Mouse (Mus musculus) hindbrain, embryonic 11.5 days (tissue): Measurements from ENCODE around the gene Etnk1. TPM values are rescaled to one million over a fixed set of nuclear protein-coding genes. Genes with fewer than 3 reads are reported as not detected.

Experiments used
- ATAC-seq: fragments of 200-750 bp; cut with Nextera tagmentation; 2 replicates; pipeline ENCODE4 v1.8.0; 2017; ENCODE audit warnings: mild to moderate bottlenecking, moderate TSS enrichment, moderate library complexity; ENCODE audit not compliant: low FRiP score
- DNase-seq: peaks from one replicate; pipeline ENCODE4 v3.0.0-alpha.2; 2015; ENCODE audit warnings: low spot score
- H3K27ac ChIP-seq: fragments of 300-500 bp; sonication (generic); 2 replicates; pipeline ENCODE4 v1.5.1; 2014; ENCODE audit warnings: mild to moderate bottlenecking, low read depth, low read length
- H3K27me3 ChIP-seq: fragments of 300-500 bp; sonication (generic); 2 replicates; pipeline ENCODE4 v1.6.1; 2014; ENCODE audit warnings: mild to moderate bottlenecking, low read length, moderate library complexity, mixed read lengths; ENCODE audit not compliant: control insufficient read depth, insufficient read depth
- H3K36me3 ChIP-seq: fragments of 300-500 bp; sonication (generic); 2 replicates; pipeline ENCODE4 v1.6.1; 2014; ENCODE audit warnings: mild to moderate bottlenecking, low read length, moderate library complexity, mixed read lengths; ENCODE audit not compliant: control insufficient read depth, insufficient read depth
- H3K4me1 ChIP-seq: fragments of 300-500 bp; sonication (generic); replicated peaks from 2 replicates; pipeline ENCODE4 v1.6.1; 2014; ENCODE audit warnings: low read length, mixed read lengths; ENCODE audit not compliant: control insufficient read depth, insufficient read depth
- H3K4me2 ChIP-seq: fragments of 300-500 bp; sonication (generic); replicated peaks from 2 replicates; pipeline ENCODE4 v1.6.1; 2014; ENCODE audit warnings: mild to moderate bottlenecking, low read depth, low read length
- H3K4me3 ChIP-seq: fragments of 300-500 bp; sonication (generic); 2 replicates; pipeline ENCODE4 v1.5.1; 2014; ENCODE audit warnings: low read depth, low read length
- H3K9ac ChIP-seq: fragments of 300-500 bp; sonication (generic); 2 replicates; pipeline ENCODE4 v1.6.1; 2014; ENCODE audit warnings: low read depth, low read length
- H3K9me3 ChIP-seq: fragments of 300-500 bp; sonication (generic); 2 replicates; pipeline ENCODE4 v1.6.1; 2016; ENCODE audit warnings: low read length; ENCODE audit not compliant: control insufficient read depth
- WGBS: fragments of 180-500 bp; shearing (Covaris S2); extraction: QIAGEN DNeasy Blood & Tissue Kit; methylation state at CpG from one replicate; pipeline ENCODE4 v1.1.7; 2014; 5-methylcytosine and 5-hydroxymethylcytosine counted together
- polyA plus RNA-seq: library from polyadenylated mRNA; unstranded; fragments of >200 nt; fragmentation: Nextera tagmentation; extraction: Ambion mirVana; gene quantifications from 2 replicates; pipeline ENCODE4 v1.2.1, GENCODE M21; 2014

Etnk1 gene
- polyA plus RNA-seq, 1 experiment from 2014 or later, result 35.5 TPM

GRCm38 (mm10) chr6:143153751-143154494 lies 13.1 kb upstream of the Etnk1 start:
- no peak for ATAC-seq
- H3K36me3 ChIP-seq, result no peaks in the 10 kb centered on the region

GRCm38 (mm10) chr6:143154885-143155284 lies 12.1 kb upstream of the Etnk1 start:
- ATAC-seq (no peak), DNase-seq (no peak)
- H3K27ac ChIP-seq, result no peak overlapping the region
- H3K4me3 ChIP-seq, result no peak overlapping the region
- H3K27me3 ChIP-seq, result no peaks in the 10 kb centered on the region
- H3K4me2 ChIP-seq, result no peak overlapping the region
- H3K4me1 ChIP-seq, result no peaks in the 10 kb centered on the region
- 81% methylated on average over 13 of the region's 13 CpGs for WGBS
- no peaks in the 10 kb centered on the region for H3K36me3 ChIP-seq
- H3K9me3 ChIP-seq, result no peaks in the 10 kb centered on the region
- no peak overlapping the region for H3K9ac ChIP-seq

More at GRCm38 (mm10) chr6:143153751-143154494, 13.1 kb upstream of the Etnk1 start:
- Histone ChIP-seq H3K4me1 (no peaks in the 10 kb centered on the region), H3K4me3 (no peak overlapping the region), H3K9ac (no peak overlapping the region), H3K9me3 (no peaks in the 10 kb centered on the region), H3K4me2 (no peak overlapping the region), H3K27ac (no peak overlapping the region), H3K27me3 (no peaks in the 10 kb centered on the region)
- 71% methylated on average over 10 of the region's 10 CpGs for WGBS
- no peak for DNase-seq

- Histone ChIP-seq H3K4me1 (no peaks in the 10 kb centered on the region), H3K27me3 (no peaks in the 10 kb centered on the region), H3K4me3 (no peak overlapping the region), H3K9me3 (no peaks in the 10 kb centered on the region), H3K27ac (no peak overlapping the region), H3K4me2 (no peak overlapping the region), H3K9ac (no peak overlapping the region), H3K36me3 (no peaks in the 10 kb centered on the region)
- no peak for DNase-seq
- no peak for ATAC-seq
- 58% methylated on average over 1 of the region's 1 CpGs for WGBS
These were observed 11.0 kb upstream of the Etnk1 start for GRCm38 (mm10) chr6:143155996-143156395.

- DNase-seq (no peak), ATAC-seq (no peak)
- no peaks in the 10 kb centered on the region for H3K36me3 ChIP-seq
- no peak overlapping the region for H3K4me3 ChIP-seq
- no peaks in the 10 kb centered on the region for H3K9me3 ChIP-seq
- WGBS, result 89% methylated on average over 7 of the region's 7 CpGs
- H3K9ac ChIP-seq, result no peak overlapping the region
- H3K27me3 ChIP-seq, result no peaks in the 10 kb centered on the region
- H3K4me1 ChIP-seq, result no peaks in the 10 kb centered on the region
- no peak overlapping the region for H3K27ac ChIP-seq
- no peak overlapping the region for H3K4me2 ChIP-seq
These were observed 10.3 kb upstream of the Etnk1 start for GRCm38 (mm10) chr6:143156684-143157083.

- Histone ChIP-seq H3K4me3 (no peak overlapping the region), H3K27me3 (no peaks in the 10 kb centered on the region), H3K36me3 (no peaks in the 10 kb centered on the region), H3K9me3 (no peaks in the 10 kb centered on the region), H3K4me1 (no peaks in the 10 kb centered on the region), H3K27ac (no peak overlapping the region), H3K9ac (no peak overlapping the region), H3K4me2 (no peak overlapping the region)
- no peak for DNase-seq
- ATAC-seq, result no peak
- WGBS, result 89% methylated on average over 8 of the region's 8 CpGs
These were observed 9.6 kb upstream of the Etnk1 start for GRCm38 (mm10) chr6:143157401-143157800.

- no peaks in the 10 kb centered on the region for H3K9me3 ChIP-seq
- no peak overlapping the region for H3K27ac ChIP-seq
- ATAC-seq (no peak), DNase-seq (no peak)
- no peaks in the 10 kb centered on the region for H3K4me1 ChIP-seq
- no peaks in the 10 kb centered on the region for H3K36me3 ChIP-seq
- H3K9ac ChIP-seq, result no peak overlapping the region
- no peak overlapping the region for H3K4me2 ChIP-seq
- no peaks in the 10 kb centered on the region for H3K27me3 ChIP-seq
- H3K4me3 ChIP-seq, result no peak overlapping the region
- WGBS, result 89% methylated on average over 6 of the region's 6 CpGs
These were observed 6.3 kb upstream of the Etnk1 start for GRCm38 (mm10) chr6:143160572-143161231.

- no peak overlapping the region for H3K27ac ChIP-seq
- H3K36me3 ChIP-seq, result no peaks in the 10 kb centered on the region
- H3K27me3 ChIP-seq, result no peaks in the 10 kb centered on the region; the same call in 1 of the 2 replicates
- H3K4me1 ChIP-seq, result no peaks in the 10 kb centered on the region
- no peak overlapping the region for H3K4me2 ChIP-seq
- H3K9ac ChIP-seq, result no peak overlapping the region
- H3K4me3 ChIP-seq, result no peak overlapping the region
- DNase-seq (peak; percentile 25), ATAC-seq (no peak)
- WGBS, result 66% methylated on average over 11 of the region's 12 CpGs
- H3K9me3 ChIP-seq, result no peaks in the 10 kb centered on the region
These were observed 4.7 kb upstream of the Etnk1 start for GRCm38 (mm10) chr6:143162161-143162877.

- Histone ChIP-seq H3K27ac (no peak overlapping the region), H3K36me3 (no peaks in the 10 kb centered on the region), H3K9me3 (no peaks in the 10 kb centered on the region), H3K4me3 (no peak overlapping the region), H3K27me3 (no peaks in the 10 kb centered on the region; the same call in 1 of the 2 replicates), H3K4me2 (no peak overlapping the region), H3K9ac (no peak overlapping the region), H3K4me1 (no peaks in the 10 kb centered on the region)
- WGBS, result 89% methylated on average over 15 of the region's 15 CpGs
- DNase-seq, result no peak
- ATAC-seq, result no peak
These were observed 2.8 kb upstream of the Etnk1 start for GRCm38 (mm10) chr6:143163956-143164905.
